Mouse (Mus musculus): ENCODE results near the gene AU022252. TPM values are rescaled to one million over a fixed set of nuclear protein-coding genes. Genes with fewer than 3 reads are reported as not detected.
"Not testable (repeated sequence)": the region's sequence is repeated elsewhere in the genome, so short reads cannot be mapped to it uniquely, and the experiment has no call there.

Gene AU022252
- 35.4 and 35.6 TPM in 2 replicates for polyA plus RNA-seq (2015; fragmentation: Nextera tagmentation; extraction: Ambion mirVana)

- peak within 1 kb of the TSS; percentile 87 for H3K4me2 ChIP-seq
- H3K27ac ChIP-seq, result peak within 1 kb of the TSS; percentile 75
- H3K4me1 ChIP-seq, result peaks cover 22% of the 10 kb centered on the region
- H3K9ac ChIP-seq, result peak within 1 kb of the TSS; percentile 84
- peak within 1 kb of the TSS; percentile 85 for H3K4me3 ChIP-seq (replicated peaks)
- no peaks in the 10 kb centered on the region for H3K9me3 ChIP-seq (replicated peaks)
- ATAC-seq (replicated peaks; ENCODE audit: low FRiP score), result peak; percentile 97
- H3K27me3 ChIP-seq, result no peaks in the 10 kb centered on the region
- peaks cover 33% of the 10 kb centered on the region for H3K36me3 ChIP-seq
- under 1% methylated on average over 71 of the region's 71 CpGs for WGBS
These were observed at the start of gene AU022252, which contains the start of gene P3h1 for GRCm38 (mm10) chr4:119232410-119233255. Gene AU022252 (minus strand): TSS chr4:119232712. Gene P3h1 (plus strand): TSS chr4:119232915.

GRCm38 (mm10) chr4:119278784-119279183 is 46.3 kb upstream of the AU022252 start:
- not testable (repeated sequence) for H3K4me3 ChIP-seq (replicated peaks); H3K4me2 ChIP-seq; H3K9ac ChIP-seq; ATAC-seq (replicated peaks; ENCODE audit: low FRiP score); H3K9me3 ChIP-seq (replicated peaks); H3K27ac ChIP-seq; H3K4me1 ChIP-seq; H3K27me3 ChIP-seq
- H3K36me3 ChIP-seq, result peaks cover 94% of the 10 kb centered on the region
- WGBS, result 92% methylated on average over 15 of the region's 15 CpGs

DNA sequence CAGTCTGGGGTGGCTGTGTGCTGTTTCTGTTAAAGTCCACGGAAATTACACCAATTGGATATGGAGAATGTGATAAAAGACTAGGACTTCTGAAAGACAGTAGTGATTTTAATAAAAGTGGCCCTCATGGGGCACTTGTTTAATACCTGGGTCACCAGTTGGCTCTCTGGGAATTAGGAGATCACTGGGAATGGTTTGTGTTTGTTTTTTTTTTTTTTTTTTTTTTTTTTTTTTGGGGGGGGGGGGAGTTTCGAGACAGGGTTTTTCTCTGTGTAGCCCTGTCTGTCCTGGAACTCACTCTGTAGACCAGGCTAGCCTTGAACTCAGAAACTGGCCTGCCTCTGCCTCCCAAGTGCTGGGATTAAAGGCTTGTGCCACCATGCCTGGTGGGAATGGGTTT is 43.2 kb upstream of the AU022252 start:
- no peaks in the 10 kb centered on the region for H3K27me3 ChIP-seq
- 83% methylated on average over 2 of the region's 2 CpGs for WGBS
- H3K9me3 ChIP-seq (replicated peaks), result no peaks in the 10 kb centered on the region
- no peak overlapping the region for H3K9ac ChIP-seq
- H3K36me3 ChIP-seq, result peaks cover 94% of the 10 kb centered on the region
- no peak for ATAC-seq (replicated peaks; ENCODE audit: low FRiP score)
- H3K4me3 ChIP-seq (replicated peaks), result no peak overlapping the region
- H3K4me2 ChIP-seq, result no peak overlapping the region
- H3K27ac ChIP-seq, result 0 out of 2 replicates have a peak overlapping the region, but pooled peaks have one; percentile 59
- H3K4me1 ChIP-seq, result no peaks in the 10 kb centered on the region

GRCm38 (mm10) chr4:119275226-119275625 is 42.7 kb upstream of the AU022252 start:
- Histone ChIP-seq H3K4me2 (no peak overlapping the region), H3K9ac (no peak overlapping the region), H3K9me3 (replicated peaks) (no peaks in the 10 kb centered on the region), H3K4me3 (replicated peaks) (no peak overlapping the region), H3K27me3 (no peaks in the 10 kb centered on the region), H3K36me3 (peaks cover 95% of the 10 kb centered on the region), H3K4me1 (no peaks in the 10 kb centered on the region), H3K27ac (peak overlapping the region; percentile 59; the same call in 1 of the 2 replicates)
- no peak for ATAC-seq (replicated peaks; ENCODE audit: low FRiP score)
- WGBS, result 81% methylated on average over 2 of the region's 2 CpGs

DNA sequence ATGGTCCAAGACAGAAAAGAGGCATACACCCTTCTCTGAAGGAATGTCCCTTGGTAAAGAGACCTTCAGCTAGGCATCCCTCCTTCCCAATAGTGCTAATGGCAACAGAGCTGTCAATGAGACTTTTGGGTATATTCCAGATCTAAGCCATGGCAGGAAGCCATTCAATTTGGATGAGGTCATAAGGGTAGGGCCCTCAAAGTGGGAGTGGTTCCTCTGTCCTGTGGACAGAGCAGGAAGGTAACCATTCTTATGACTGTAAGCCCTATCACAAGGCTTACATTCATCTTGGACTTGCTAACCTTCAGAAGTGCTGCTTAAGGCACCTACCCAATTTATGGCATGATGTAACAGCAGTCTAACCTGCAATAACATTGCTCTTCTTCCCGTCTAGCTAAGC is 42.1 kb upstream of the AU022252 start:
- no peak overlapping the region for H3K4me3 ChIP-seq (replicated peaks)
- peak overlapping the region; percentile 5; the same call in 1 of the 2 replicates for H3K27ac ChIP-seq
- no peak overlapping the region for H3K9ac ChIP-seq
- peaks cover 95% of the 10 kb centered on the region for H3K36me3 ChIP-seq
- H3K9me3 ChIP-seq (replicated peaks), result no peaks in the 10 kb centered on the region
- no peak overlapping the region for H3K4me2 ChIP-seq
- ATAC-seq (replicated peaks; ENCODE audit: low FRiP score), result no peak
- WGBS, result 79% methylated on average over 1 of the region's 1 CpGs
- H3K4me1 ChIP-seq, result no peaks in the 10 kb centered on the region
- H3K27me3 ChIP-seq, result no peaks in the 10 kb centered on the region

DNA sequence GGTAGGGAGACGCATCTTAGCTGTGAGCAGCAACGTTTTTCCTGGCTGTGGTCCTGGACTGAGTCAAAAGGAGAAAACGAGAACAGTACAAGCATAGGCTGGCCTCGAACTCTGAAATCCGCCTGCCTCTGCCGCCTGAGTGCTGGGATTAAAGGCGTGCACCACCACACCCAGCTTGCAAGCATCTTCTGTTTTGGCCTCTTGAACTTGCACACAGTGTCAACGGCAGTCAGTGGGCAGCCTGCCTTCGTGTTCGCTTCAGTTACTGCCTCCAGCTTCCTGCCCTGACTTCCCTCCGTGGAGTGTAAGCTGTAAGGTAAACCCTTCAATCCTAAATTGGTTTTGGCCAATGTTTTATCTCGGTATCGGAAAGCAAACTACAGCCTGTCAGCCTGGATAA is 34.1 kb upstream of the AU022252 start:
- peaks cover 3% of the 10 kb centered on the region; the same call in 1 of the 2 replicates for H3K4me1 ChIP-seq
- 69% methylated on average over 13 of the region's 13 CpGs for WGBS
- H3K4me2 ChIP-seq, result no peak overlapping the region
- peaks cover 24% of the 10 kb centered on the region for H3K36me3 ChIP-seq
- no peaks in the 10 kb centered on the region for H3K9me3 ChIP-seq (replicated peaks)
- 0 out of 2 replicates have a peak overlapping the region, but pooled peaks have one; percentile 32 for H3K27ac ChIP-seq
- H3K27me3 ChIP-seq, result no peaks in the 10 kb centered on the region
- no peak overlapping the region for H3K4me3 ChIP-seq (replicated peaks)
- H3K9ac ChIP-seq, result no peak overlapping the region
- no peak for ATAC-seq (replicated peaks; ENCODE audit: low FRiP score)

DNA sequence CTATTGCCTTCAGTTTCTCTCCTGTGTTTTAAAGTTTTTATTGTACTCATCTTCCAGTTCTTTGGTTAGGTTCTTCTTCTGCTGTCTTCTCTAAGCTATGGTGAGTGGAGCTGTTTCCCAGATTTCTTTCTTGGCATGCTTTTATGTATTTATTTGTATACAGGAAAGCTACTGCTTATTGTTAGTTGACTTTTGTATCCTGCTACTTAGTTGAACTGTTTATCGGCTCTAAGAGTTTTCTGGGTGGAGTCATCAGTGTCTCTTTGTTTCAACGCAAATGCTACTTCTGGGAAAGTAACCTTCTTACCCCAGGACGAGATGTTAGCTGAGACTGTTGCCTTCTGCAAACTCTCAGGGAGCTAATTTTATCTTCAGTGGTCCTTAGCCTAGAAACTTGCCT is 30.9 kb upstream of the AU022252 start:
- H3K27ac ChIP-seq, result no peak overlapping the region
- H3K9me3 ChIP-seq (replicated peaks), result no peaks in the 10 kb centered on the region
- no peak for ATAC-seq (replicated peaks; ENCODE audit: low FRiP score)
- H3K9ac ChIP-seq, result no peak overlapping the region
- peaks cover 16% of the 10 kb centered on the region for H3K4me1 ChIP-seq
- H3K4me3 ChIP-seq (replicated peaks), result no peak overlapping the region
- no peaks in the 10 kb centered on the region for H3K36me3 ChIP-seq
- H3K4me2 ChIP-seq, result no peak overlapping the region
- H3K27me3 ChIP-seq, result no peaks in the 10 kb centered on the region
- 74% methylated on average over 3 of the region's 3 CpGs for WGBS

DNA sequence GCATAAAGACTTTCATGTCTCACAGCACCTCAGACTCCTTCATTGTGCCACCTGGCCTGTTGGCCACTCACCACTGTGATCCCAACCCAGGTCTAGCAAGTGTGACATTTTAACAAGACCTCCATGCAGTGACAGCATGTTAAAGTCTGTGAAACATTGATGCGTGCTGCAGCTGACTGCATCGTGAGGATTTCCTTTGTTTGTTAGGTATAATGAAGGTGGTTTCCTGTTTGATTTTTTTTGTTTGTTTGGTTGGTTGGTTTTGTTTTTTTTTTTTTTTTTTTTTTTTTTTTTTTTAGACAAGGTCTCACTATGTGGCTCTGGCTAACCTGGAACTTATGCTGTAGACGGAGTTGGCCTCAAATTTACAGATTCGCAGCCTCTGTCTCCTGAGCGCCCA is 30.0 kb upstream of the AU022252 start:
- Histone ChIP-seq H3K4me2 (no peak overlapping the region), H3K4me3 (replicated peaks) (no peak overlapping the region), H3K9ac (no peak overlapping the region), H3K27me3 (no peaks in the 10 kb centered on the region), H3K27ac (no peak overlapping the region), H3K9me3 (replicated peaks) (no peaks in the 10 kb centered on the region), H3K4me1 (peaks cover 19% of the 10 kb centered on the region), H3K36me3 (no peaks in the 10 kb centered on the region)
- ATAC-seq (replicated peaks; ENCODE audit: low FRiP score), result no peak
- 92% methylated on average over 5 of the region's 5 CpGs for WGBS

DNA sequence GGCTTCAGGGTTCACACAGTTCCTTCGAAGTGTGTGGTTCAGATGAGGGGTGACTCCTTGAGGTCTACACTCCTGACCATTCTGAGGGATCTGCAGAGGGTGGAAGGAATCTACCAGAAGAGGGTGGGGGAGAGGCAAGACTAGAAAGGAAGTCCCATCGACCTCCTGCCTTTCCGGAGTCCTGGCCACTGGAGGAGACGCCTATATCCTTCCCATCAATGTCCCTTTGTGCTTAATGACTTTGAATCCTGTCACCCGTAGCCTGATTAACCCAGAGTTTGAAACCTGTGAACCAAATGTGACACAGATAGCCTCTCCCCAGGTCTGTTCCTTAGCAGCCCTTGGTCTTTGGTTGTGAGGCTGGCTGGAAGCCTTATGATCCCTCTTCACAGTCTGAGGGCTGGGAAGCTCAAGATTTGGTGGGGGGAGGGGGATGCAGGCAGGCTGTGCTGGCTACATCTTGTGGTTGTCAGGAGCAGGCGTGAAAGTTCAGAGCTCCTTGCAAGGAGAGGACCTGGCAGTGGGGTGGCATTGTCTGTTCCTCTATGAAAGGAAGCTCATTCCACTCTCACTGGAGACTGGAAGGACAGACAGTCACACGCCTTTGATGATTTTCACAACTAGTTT is 28.7 kb upstream of the AU022252 start:
- 41% methylated on average over 7 of the region's 7 CpGs for WGBS
- Histone ChIP-seq H3K36me3 (no peaks in the 10 kb centered on the region), H3K4me3 (replicated peaks) (no peak overlapping the region), H3K27ac (no peak overlapping the region), H3K4me2 (no peak overlapping the region), H3K9ac (no peak overlapping the region), H3K9me3 (replicated peaks) (no peaks in the 10 kb centered on the region), H3K27me3 (no peaks in the 10 kb centered on the region), H3K4me1 (peaks cover 26% of the 10 kb centered on the region)
- ATAC-seq (replicated peaks; ENCODE audit: low FRiP score), result no peak; the same call in 1 of the 2 replicates

- Histone ChIP-seq H3K9me3 (replicated peaks) (no peaks in the 10 kb centered on the region), H3K4me1 (peaks cover 38% of the 10 kb centered on the region), H3K36me3 (no peaks in the 10 kb centered on the region), H3K27me3 (no peaks in the 10 kb centered on the region), H3K9ac (no peak overlapping the region), H3K27ac (no peak overlapping the region), H3K4me3 (replicated peaks) (no peak overlapping the region), H3K4me2 (no peak overlapping the region)
- 84% methylated on average over 15 of the region's 15 CpGs for WGBS
- ATAC-seq (replicated peaks; ENCODE audit: low FRiP score), result no peak
These were observed 27.1 kb upstream of the AU022252 start for GRCm38 (mm10) chr4:119259344-119260254.

DNA sequence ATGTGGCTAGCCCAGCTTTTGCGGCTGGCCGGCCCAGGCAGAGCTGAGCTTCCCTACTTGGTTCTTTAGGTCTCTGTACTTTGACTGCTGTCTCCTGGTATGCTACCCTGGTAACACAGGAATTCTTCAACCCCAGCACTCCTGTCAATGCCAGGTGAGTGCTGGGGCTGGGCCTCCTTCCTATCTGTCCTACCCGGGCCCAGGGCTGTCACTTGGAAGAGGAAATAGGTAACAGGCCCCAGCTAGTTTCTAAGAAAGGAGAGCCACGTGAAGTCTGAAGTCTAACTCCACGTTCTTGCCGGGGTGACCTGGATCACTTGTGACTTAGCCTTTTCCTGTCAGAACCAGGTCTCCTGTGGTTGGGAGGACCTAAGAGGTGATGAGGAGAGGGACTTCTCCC is 24.6 kb upstream of the AU022252 start:
- Histone ChIP-seq H3K4me1 (peaks cover 61% of the 10 kb centered on the region), H3K4me2 (peak overlapping the region; percentile 31; the same call in 1 of the 2 replicates), H3K9ac (no peak overlapping the region), H3K27ac (peak overlapping the region; percentile 50; the same call in 1 of the 2 replicates), H3K27me3 (no peaks in the 10 kb centered on the region), H3K36me3 (no peaks in the 10 kb centered on the region), H3K9me3 (replicated peaks) (no peaks in the 10 kb centered on the region), H3K4me3 (replicated peaks) (0 out of 2 replicates have a peak overlapping the region, but pooled peaks have one; percentile 14)
- no peak for ATAC-seq (replicated peaks; ENCODE audit: low FRiP score)
- 81% methylated on average over 6 of the region's 6 CpGs for WGBS
